Mouse (Mus musculus) retina, postnatal 1 day (tissue): ENCODE data around the gene Gm14139.
A peak's percentile ranks its signal among the peaks of the same experiment; 100 is the strongest.
"Not testable (repeated sequence)": the region's sequence is repeated elsewhere in the genome, so short reads cannot be mapped to it uniquely, and the experiment has no call there.

ENCODE experiments used
- DNase-seq: peaks from one replicate; pipeline ENCODE4 v3.0.0-alpha.2; 2012

Gene Gm14139

DNA sequence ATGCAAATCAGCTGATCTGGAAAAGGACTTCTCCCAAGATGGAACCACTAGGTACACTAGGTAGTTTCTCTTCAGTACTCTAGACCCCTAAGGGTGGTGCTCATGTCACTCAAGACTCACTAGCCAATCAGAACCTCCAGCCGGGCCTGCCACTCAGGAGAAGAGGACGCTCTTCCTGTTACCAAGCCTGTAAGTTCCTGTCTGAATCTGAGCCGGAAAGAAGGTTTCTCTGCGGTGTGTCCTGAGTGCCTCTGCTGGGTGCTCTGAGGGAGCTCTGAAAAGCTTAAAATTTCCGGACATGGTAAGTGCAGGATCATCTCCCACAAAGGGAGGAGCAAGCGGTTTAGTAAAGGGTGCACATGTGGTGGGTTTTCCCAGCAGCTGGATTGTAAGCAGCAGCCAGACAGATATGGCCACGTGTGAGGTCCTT, at the start of gene Gm14139:
Gene Gm14139 (plus strand): TSS at position 186 of the 430 bp plus-strand sequence.
- not testable (repeated sequence) for DNase-seq

DNA sequence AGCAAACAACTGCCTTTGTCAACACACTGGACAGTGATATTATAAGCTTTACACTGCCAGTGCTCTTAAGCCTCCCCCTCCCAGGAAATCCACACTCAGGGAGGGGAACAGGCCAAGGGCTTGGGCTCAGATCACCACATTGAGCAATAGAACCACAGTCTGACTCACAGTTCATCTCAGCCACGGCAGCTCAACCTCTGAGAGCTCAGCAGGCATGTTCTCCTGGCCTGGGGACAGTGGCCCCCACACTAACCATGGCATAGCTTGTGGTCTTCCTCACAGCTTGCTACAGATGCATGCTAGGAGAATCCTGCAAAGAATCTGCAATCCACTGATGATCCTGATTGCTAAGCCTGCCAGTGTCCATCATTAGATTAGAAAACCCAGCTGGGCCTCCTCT, 49.6 kb upstream of the Gm14139 start:
- DNase-seq: not testable (repeated sequence)

DNA sequence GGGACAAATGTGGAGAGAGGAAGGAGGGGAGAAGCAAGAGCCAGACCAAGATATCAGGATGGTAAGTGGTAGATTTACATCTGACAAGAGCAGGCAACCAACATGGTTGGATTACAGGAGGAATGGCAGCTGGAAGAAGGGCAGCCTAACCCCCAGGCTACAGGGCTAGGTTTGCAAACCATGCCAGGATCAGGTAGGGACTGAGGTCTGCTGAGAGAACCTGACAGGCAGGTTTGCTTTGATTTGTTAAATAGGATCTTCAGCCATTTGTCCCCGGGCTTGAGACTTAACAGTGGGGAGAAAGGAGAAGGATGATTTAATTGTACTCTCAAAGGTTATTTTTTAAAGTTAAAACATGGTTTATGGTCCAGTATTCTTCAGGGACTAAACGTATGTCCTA, 48.8 kb upstream of the Gm14139 start:
- DNase-seq: no peak

DNA sequence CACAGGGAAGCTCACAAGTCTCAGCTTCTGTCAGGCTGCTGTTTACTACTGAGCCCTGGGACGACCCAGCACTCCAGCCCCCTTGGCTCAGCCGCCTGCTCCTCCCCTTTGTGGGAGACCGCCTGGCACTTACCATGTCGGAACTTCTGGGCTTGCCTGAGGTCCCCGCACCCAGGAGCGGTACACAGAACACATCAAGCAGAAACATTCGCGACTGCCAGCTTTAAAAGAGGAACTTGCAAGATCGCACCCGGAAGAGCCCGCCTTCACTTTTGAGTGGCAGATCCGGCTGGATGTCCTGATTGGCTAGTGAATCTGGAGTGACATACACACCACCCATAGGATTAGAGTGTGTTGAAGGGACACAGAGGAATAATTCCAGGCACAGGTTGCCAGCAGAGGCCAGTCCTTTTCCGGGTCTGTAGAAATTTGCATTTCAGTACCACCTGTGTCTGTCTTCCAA, 45.1 kb upstream of the Gm14139 start, which contains the start of gene Zfp120:
Gene Zfp120 (minus strand): TSS at position 274 of the 463 bp plus-strand sequence.
- peak; percentile 97 for DNase-seq

DNA sequence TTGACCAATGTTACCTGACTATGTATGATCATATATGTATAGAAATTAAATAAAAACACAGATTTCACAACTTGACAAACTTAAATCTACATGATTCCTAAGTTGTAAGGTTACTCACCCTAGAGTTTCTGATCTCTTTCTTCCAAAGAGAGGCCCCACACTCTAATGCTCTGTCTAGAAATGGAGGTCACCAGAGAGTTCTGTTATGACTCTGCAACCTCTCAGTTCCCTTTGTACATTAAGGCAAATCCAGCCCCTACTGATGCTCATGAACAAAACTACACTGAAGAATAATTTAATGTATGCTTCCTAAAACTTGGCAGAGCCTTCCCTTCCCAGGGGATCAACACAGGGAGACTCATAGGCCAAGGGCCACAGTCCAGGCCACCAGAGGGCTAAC, 14.9 kb upstream of the Gm14139 start:
- no peak for DNase-seq

DNA sequence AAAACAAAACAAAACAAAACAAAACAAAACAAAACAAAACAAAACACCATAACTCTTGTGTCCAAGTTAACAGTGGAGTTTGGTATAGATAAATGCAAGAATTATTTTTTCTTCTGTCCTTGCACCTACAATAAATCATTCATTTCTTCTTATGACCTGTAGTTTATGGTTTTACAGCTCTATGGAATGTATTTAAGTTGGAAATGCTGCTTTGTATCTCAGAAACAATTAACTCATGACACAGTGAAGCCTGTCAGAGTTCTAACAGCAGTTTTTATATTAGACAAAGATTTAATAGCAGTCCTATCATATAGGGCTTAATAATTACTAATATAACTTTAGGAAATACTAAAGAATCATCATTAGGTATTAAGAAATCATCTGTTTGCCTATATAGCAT, 7.7 kb upstream of the Gm14139 start:
- no peak for DNase-seq

DNA sequence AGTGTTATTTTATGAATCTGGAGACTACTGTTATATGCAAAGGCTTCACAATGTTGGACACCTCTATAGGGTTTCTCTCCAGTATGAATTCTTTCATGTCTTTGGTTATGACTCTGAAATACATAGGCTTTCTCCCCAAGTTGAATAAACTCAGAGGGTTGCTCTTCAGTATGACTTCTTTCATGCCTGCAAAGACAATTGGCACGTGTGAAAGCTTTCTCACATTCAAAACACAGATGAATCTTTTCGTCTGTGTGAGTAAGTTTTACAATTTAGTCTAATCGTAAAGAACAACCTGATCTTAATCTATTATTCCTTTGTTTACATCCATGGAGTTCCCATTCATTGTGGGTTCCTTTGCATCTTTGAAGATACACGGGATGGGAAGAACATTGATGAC, 2.0 kb upstream of the Gm14139 start, which contains the start of gene Gm10770:
Gene Gm10770 (minus strand): TSS at position 101 of the 400 bp plus-strand sequence.
- DNase-seq: not testable (repeated sequence)

DNA sequence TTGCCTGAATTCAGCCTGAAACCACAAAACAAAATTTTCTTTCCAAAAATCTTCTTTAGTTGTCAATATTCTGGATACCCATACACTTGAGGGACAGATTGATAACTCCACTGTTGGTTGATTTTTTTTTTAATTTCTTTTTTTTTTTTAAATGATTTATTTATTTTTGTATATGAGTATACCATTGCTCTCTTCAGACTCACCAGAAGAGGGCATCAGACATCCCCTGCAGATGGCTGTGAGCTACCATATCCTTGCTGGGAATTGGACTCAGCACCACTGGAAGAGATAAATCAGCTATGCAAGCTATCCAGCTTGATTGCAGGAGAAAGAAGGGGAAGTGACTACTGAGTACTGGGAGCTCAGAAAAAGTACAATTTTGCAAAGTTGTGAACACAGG, 509 bp upstream of the Gm14139 start:
- not testable (repeated sequence) for DNase-seq

DNA sequence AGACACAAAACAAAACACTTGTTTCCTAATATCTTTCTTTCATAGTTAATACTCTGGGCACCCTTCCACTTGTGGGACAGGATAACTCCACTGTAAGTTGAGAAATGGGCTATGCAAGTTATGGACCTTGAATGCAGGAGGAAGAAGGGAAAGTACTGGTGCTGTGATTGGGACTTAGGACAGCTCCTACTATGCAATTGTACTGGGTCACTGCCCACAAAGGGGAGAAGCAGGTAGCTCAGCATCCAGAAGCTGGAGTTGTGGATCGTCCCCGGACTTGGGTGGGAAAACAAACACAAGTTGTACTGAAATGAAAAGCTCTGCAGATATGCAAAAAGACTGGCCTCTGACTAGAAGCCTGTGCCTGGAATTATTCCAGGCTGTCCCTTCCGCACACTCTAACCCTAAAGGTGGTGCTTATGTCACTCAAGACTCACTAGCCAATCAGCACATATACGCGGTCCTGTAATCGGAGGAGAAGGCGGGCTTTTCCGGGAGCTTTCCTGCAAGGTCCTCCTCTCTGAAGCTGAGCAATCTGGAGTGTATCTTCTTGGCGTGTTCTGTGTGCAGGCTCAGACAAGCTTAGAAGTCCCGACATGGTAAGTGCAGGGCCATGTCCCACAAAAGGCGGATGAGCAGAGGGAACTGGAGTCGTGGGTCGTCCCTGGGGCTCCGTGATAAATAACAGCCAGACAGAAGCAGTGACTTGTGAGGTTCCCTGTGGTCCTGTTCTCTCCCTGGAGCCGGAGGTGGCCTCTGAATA, 36.2 kb downstream of the Gm14139 start, which contains the start of gene Zfp937:
Gene Zfp937 (plus strand): TSS at position 474 of the 763 bp plus-strand sequence.
- peak; percentile 74 for DNase-seq

DNA sequence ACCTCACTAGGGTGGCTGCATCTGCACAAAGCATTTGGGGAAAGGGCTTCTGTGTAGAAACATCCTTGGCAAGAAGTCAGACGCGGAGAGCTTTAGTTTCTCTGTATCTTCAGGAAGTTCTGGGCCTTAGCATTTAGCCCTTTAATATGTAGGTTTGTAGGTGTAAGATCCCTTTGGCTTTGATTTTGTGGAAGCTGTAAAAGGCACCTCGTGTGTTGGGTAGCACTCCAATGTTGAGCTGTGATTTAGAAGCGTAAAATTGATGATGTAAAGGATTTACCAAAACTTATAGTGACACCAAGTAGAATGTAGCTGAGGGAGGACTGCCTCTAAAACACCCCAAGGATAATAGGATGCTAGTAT, 36.8 kb downstream of the Gm14139 start:
- DNase-seq: not testable (repeated sequence)

DNA sequence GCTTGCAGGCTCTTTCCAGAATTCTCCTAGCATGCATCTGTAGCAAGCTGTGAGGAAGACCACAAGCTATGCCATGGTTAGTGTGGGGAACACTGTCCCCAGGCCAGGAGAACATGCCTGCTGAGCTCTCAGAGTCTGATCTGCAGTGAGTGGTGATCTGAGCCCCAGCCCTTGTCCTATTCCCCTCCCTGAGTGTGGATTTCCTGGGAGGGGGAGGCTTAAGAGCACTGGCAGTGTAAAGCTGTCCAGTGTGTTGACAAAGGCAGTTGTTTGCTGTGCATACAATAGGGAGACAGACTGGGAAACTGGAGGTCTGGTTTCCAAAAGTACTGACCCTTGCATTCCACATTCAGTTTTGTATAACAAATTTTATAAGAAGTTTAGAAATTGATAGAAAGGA, 41.7 kb downstream of the Gm14139 start:
- not testable (repeated sequence) for DNase-seq
